Mouse (Mus musculus) hindbrain, embryonic 15.5 days (tissue): ENCODE data around the gene Dchs1. TPM values are rescaled to one million over a fixed set of nuclear protein-coding genes. Genes with fewer than 3 reads are reported as not detected.

Experiments
- ATAC-seq: fragments of 200-750 bp; cut with Nextera tagmentation; 2 replicates; pipeline ENCODE4 v1.8.0; 2017; ENCODE audit warnings: low read depth, moderate number of reproducible peaks, moderate TSS enrichment; ENCODE audit not compliant: low FRiP score
- H3K27ac ChIP-seq: fragments of 300-500 bp; sonication (generic); replicated peaks from 2 replicates; pipeline ENCODE4 v1.5.1; 2015; ENCODE audit warnings: mild to moderate bottlenecking, inconsistent platforms
- H3K27me3 ChIP-seq: fragments of 300-500 bp; sonication (generic); 2 replicates; pipeline ENCODE4 v1.6.1; 2015; ENCODE audit warnings: control low read depth, inconsistent platforms
- H3K36me3 ChIP-seq: fragments of 300-500 bp; sonication (generic); 2 replicates; pipeline ENCODE4 v1.6.1; 2015; ENCODE audit warnings: control low read depth, inconsistent platforms
- H3K4me1 ChIP-seq: fragments of 300-500 bp; sonication (generic); replicated peaks from 2 replicates; pipeline ENCODE4 v1.6.1; 2015; ENCODE audit warnings: control low read depth, inconsistent platforms
- H3K4me2 ChIP-seq: fragments of 300-500 bp; sonication (generic); 2 replicates; pipeline ENCODE4 v1.6.1; 2015; ENCODE audit warnings: moderate library complexity, mild to moderate bottlenecking, inconsistent platforms
- H3K4me3 ChIP-seq: fragments of 300-500 bp; sonication (generic); 2 replicates; pipeline ENCODE4 v1.5.1; 2015; ENCODE audit warnings: mild to moderate bottlenecking, inconsistent platforms
- H3K9ac ChIP-seq: fragments of 300-500 bp; sonication (generic); 2 replicates; pipeline ENCODE4 v1.6.1; 2015; ENCODE audit warnings: inconsistent platforms
- H3K9me3 ChIP-seq: fragments of 300-500 bp; sonication (generic); 2 replicates; pipeline ENCODE4 v1.6.1; 2016; ENCODE audit warnings: control low read depth, inconsistent platforms
- WGBS: fragments of 180-500 bp; shearing (Covaris S2); methylation state at CpG from one replicate; pipeline ENCODE4 v1.1.7; 2015; 5-methylcytosine and 5-hydroxymethylcytosine counted together
- polyA plus RNA-seq: library from polyadenylated mRNA; unstranded; fragments of >200 nt; fragmentation: Nextera tagmentation; extraction: Ambion mirVana; gene quantifications from 2 replicates; pipeline ENCODE4 v1.2.1, GENCODE M21; 2015

The Dchs1 gene
- polyA plus RNA-seq, 1 experiment from 2014 or later, result 14.3 TPM

GRCm38 (mm10) chr7:105708733-105709132 is 78.7 kb downstream of the Dchs1 start:
- no peaks in the 10 kb centered on the region for H3K4me1 ChIP-seq
- 92% methylated on average over 5 of the region's 5 CpGs for WGBS
- no peaks in the 10 kb centered on the region for H3K27me3 ChIP-seq
- no peak for ATAC-seq
- no peak overlapping the region for H3K27ac ChIP-seq
- H3K9ac ChIP-seq, result no peak overlapping the region
- H3K4me2 ChIP-seq, result no peak overlapping the region
- H3K36me3 ChIP-seq, result no peaks in the 10 kb centered on the region
- no peaks in the 10 kb centered on the region for H3K9me3 ChIP-seq
- no peak overlapping the region for H3K4me3 ChIP-seq

DNA sequence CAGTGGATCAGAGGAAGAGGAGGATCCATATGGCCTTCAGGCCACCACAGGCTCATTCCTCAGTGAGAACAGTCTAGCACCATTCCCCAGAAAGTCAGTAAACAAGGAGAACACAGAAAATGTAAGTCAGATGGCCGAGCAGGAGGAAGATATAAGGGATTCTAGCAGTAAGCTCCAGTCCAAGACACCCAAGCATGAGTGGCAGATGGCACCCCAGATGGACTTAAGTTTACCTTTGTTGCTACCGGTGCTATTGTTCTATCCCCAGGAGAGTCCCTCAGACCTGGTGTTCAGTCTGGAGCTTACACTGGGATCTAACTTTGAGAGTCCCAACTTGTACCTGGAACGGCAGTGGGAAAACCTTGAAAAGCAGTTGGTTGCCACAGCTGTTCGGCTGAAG is 83.6 kb downstream of the Dchs1 start:
- H3K27ac ChIP-seq, result no peak overlapping the region
- 88% methylated on average over 4 of the region's 4 CpGs for WGBS
- no peak overlapping the region for H3K4me3 ChIP-seq
- no peak overlapping the region for H3K4me2 ChIP-seq
- no peaks in the 10 kb centered on the region for H3K36me3 ChIP-seq
- H3K27me3 ChIP-seq, result no peaks in the 10 kb centered on the region
- H3K4me1 ChIP-seq, result no peaks in the 10 kb centered on the region
- H3K9ac ChIP-seq, result no peak overlapping the region
- no peak for ATAC-seq
- no peaks in the 10 kb centered on the region for H3K9me3 ChIP-seq

- H3K4me3 ChIP-seq, result no peak overlapping the region
- no peaks in the 10 kb centered on the region for H3K36me3 ChIP-seq
- WGBS, result 86% methylated on average over 16 of the region's 16 CpGs
- H3K27ac ChIP-seq, result no peak overlapping the region
- no peaks in the 10 kb centered on the region for H3K9me3 ChIP-seq
- H3K4me1 ChIP-seq, result no peaks in the 10 kb centered on the region
- no peak overlapping the region for H3K4me2 ChIP-seq
- no peaks in the 10 kb centered on the region for H3K27me3 ChIP-seq
- no peak overlapping the region for H3K9ac ChIP-seq
- ATAC-seq, result no peak
Measured at GRCm38 (mm10) chr7:105703184-105703583, 84.3 kb downstream of the Dchs1 start.

Other genes with a start within 250 kb of the Dchs1 start
- 88.5 and 94.2 TPM in 2 replicates for gene Smpd1, start 233.3 kb downstream of the Dchs1 start, polyA plus RNA-seq
- 294 and 330 TPM in 2 replicates for gene Apbb1, start 206.0 kb downstream of the Dchs1 start, polyA plus RNA-seq
- 0.39 TPM in 1 of 2 replicates, not detected in the other for gene Hpx, start 187.5 kb downstream of the Dchs1 start, polyA plus RNA-seq
- 106 and 112 TPM in 2 replicates for gene Trim3, start 154.1 kb downstream of the Dchs1 start, polyA plus RNA-seq
- 145 and 150 TPM in 2 replicates for gene Timm10b, start 147.6 kb downstream of the Dchs1 start, polyA plus RNA-seq
- gene Arfip2, start 147.2 kb downstream of the Dchs1 start, polyA plus RNA-seq, result 81.8 and 92.0 TPM in 2 replicates
- gene Gm45799, start 147.1 kb downstream of the Dchs1 start, polyA plus RNA-seq, result 18.2 and 18.7 TPM in 2 replicates
- gene Dnhd1, start 136.8 kb downstream of the Dchs1 start, polyA plus RNA-seq, result 1.1 and 1.3 TPM in 2 replicates
- gene Ilk, start 51.1 kb downstream of the Dchs1 start, polyA plus RNA-seq, result 199 and 201 TPM in 2 replicates
- 24.9 and 26.0 TPM in 2 replicates for gene Rrp8, start 50.3 kb downstream of the Dchs1 start, polyA plus RNA-seq
- 100 and 110 TPM in 2 replicates for gene Taf10, start 43.3 kb downstream of the Dchs1 start, polyA plus RNA-seq
- gene Tpp1, start 35.4 kb downstream of the Dchs1 start, polyA plus RNA-seq, result 45.7 and 46.2 TPM in 2 replicates
- gene Mrpl17, start 23.4 kb upstream of the Dchs1 start, polyA plus RNA-seq, result 178 and 195 TPM in 2 replicates
- 0.19 TPM in 1 of 2 replicates, not detected in the other for gene Gm4070, start 166.3 kb upstream of the Dchs1 start, polyA plus RNA-seq